Mouse (Mus musculus) small intestine, adult 2 months (tissue): ENCODE results near the gene Lsamp. TPM values are rescaled to one million over a fixed set of nuclear protein-coding genes. Genes with fewer than 3 reads are reported as not detected.

Experiments used
- H3K27ac ChIP-seq: fragments of 200-500 bp; 2 replicates; pipeline ENCODE4 v1.5.1; 2012; ENCODE audit warnings: low read depth, low read length, control low read depth, inconsistent platforms; ENCODE audit not compliant: insufficient read depth
- H3K27me3 ChIP-seq: fragments of 200-500 bp; 2 replicates; pipeline ENCODE4 v1.6.1; 2012; ENCODE audit warnings: mild to moderate bottlenecking, moderate library complexity, low read length, inconsistent platforms; ENCODE audit not compliant: control insufficient read depth, insufficient read depth
- H3K36me3 ChIP-seq: fragments of 200-500 bp; 2 replicates; pipeline ENCODE4 v1.6.1; 2012; ENCODE audit warnings: mild to moderate bottlenecking, low read length, control low read depth, inconsistent platforms; ENCODE audit not compliant: control insufficient read depth, insufficient read depth
- H3K4me1 ChIP-seq: fragments of 200-500 bp; 2 replicates; pipeline ENCODE4 v1.6.1; 2012; ENCODE audit warnings: low read length, inconsistent platforms, mixed read lengths; ENCODE audit not compliant: control insufficient read depth, insufficient read depth, insufficient read length
- H3K4me3 ChIP-seq: fragments of 200-500 bp; 2 replicates; pipeline ENCODE4 v1.5.1; 2012; ENCODE audit warnings: low read depth, mild to moderate bottlenecking, control low read depth, inconsistent platforms, low read length, moderate library complexity
- CTCF ChIP-seq: fragments of 200-500 bp; IDR thresholded peaks from 2 replicates; pipeline ENCODE4 v1.5.1; 2012; ENCODE audit warnings: low read depth, mild to moderate bottlenecking, control low read depth, inconsistent platforms, low read length, moderate library complexity, mixed read lengths; ENCODE audit not compliant: insufficient replicate concordance, insufficient read length; ENCODE audit errors: extremely low read depth
- POLR2A ChIP-seq: fragments of 200-500 bp; IDR thresholded peaks from 2 replicates; pipeline ENCODE4 v1.6.1; 2012; ENCODE audit warnings: low read depth, mild to moderate bottlenecking, control low read depth, inconsistent platforms, low read length, moderate library complexity
- WGBS: fragments of 180-500 bp; shearing (Covaris S2); methylation state at CpG from one replicate; pipeline ENCODE4 v1.1.7; 2018; 5-methylcytosine and 5-hydroxymethylcytosine counted together
- polyA plus RNA-seq: library from polyadenylated mRNA; depleted of rRNA; stranded (reverse); fragments of >200 nt; gene quantifications from 2 replicates; pipeline ENCODE4 v1.2.3, GENCODE M21; 2012

Lsamp gene
- polyA plus RNA-seq, 1 experiment, result 0.08 TPM

DNA sequence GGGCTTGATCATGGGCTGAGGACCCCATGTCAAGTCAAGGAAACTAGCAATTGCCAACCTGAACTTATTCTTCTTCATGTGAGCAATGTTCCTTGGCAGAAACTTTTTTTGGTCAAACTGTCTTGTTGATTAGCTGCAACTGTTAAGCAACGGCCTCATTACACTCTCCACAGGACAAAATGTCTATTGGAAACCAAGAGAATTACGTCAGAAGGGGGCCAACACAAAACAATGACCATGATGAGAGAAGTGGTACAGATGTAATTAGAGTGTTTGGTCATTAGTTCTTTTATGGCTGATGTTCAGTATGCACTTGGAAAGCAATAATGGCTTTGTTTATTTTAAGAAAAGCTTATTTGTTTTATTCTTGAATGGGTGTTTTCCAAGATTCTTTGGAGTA, 989.9 kb downstream of the Lsamp start:
- TF ChIP-seq CTCF, result no peak
- no peaks in the 10 kb centered on the region for H3K27me3 ChIP-seq
- H3K4me1 ChIP-seq, result no peaks in the 10 kb centered on the region
- no peaks in the 10 kb centered on the region for H3K36me3 ChIP-seq
- WGBS, result 57% methylated on average over 2 of the region's 2 CpGs
- H3K27ac ChIP-seq, result no peak overlapping the region
- no peak overlapping the region for H3K4me3 ChIP-seq

DNA sequence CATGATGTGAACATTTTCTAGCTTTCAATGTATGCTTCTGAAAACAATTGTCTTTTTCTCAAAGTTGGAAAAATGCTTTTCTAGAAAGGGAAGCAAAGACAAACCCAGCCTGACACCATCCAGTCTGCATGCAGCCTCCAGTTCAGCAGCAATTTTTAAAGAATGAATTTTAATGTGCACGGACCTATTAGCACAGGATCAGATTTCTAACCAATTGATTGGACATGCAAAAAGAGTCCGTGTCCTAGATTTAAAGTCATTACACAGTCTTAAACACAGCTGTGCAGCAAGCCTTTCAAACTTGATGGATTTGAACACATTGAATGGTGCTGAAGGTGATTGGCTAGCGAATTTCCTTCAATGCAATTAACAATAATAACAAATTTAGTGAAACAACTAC, 998.9 kb downstream of the Lsamp start:
- TF ChIP-seq CTCF (no peak), POLR2A (no peak)
- Histone ChIP-seq H3K36me3 (no peaks in the 10 kb centered on the region), H3K27ac (no peak overlapping the region), H3K27me3 (no peaks in the 10 kb centered on the region), H3K4me1 (no peaks in the 10 kb centered on the region), H3K4me3 (no peak overlapping the region)
- 52% methylated on average over 3 of the region's 3 CpGs for whole genome bisulfite sequencing

DNA sequence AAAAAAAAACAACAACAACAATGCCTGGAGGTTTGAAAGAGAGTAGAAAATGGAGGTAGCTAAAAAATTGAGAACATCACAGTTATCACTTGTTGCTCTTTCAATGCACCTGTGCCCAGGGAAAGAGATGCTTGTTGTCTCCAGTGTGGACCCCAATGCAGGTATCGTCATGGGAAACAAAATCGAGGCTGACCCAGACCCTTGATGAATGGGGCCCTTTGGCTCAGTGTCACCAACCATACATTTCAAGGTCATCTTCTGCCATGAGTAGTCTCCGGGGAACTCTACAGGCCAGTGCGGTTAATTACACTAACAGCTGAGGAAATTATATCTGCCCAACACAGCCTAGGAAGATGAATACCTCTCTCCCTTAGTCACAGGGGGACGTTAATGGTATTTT, 1023.4 kb downstream of the Lsamp start:
- TF ChIP-seq POLR2A (no peak), CTCF (no peak)
- 66% methylated on average over 5 of the region's 5 CpGs for WGBS

DNA sequence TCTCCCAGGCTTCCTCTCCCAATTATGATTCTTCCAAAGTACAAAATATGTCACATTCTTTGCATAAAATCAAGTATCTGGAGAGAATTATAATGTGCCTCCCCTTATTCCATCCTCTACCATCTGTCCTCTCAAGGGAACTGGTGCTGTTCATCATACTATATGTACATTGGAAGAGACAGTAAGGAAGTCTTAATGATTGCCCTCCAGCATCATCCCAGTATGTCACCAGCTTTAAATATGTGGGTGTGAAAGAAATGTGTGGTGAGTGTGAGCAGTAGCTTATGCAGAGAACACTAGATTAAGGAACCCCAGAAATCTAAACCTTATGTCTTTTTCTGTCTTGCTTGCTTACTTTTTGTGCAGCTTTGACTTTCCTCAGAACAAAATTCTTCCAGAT, 1050.6 kb downstream of the Lsamp start:
- Histone ChIP-seq H3K27me3 (no peaks in the 10 kb centered on the region), H3K27ac (no peak overlapping the region), H3K4me1 (no peaks in the 10 kb centered on the region), H3K36me3 (no peaks in the 10 kb centered on the region), H3K4me3 (no peak overlapping the region)
- TF ChIP-seq CTCF (no peak), POLR2A (no peak)

More for the DNA sequence above, 1023.4 kb downstream of the Lsamp start:
- Histone ChIP-seq H3K4me3 (no peak overlapping the region), H3K27ac (no peak overlapping the region), H3K36me3 (no peaks in the 10 kb centered on the region), H3K27me3 (no peaks in the 10 kb centered on the region), H3K4me1 (no peaks in the 10 kb centered on the region)

DNA sequence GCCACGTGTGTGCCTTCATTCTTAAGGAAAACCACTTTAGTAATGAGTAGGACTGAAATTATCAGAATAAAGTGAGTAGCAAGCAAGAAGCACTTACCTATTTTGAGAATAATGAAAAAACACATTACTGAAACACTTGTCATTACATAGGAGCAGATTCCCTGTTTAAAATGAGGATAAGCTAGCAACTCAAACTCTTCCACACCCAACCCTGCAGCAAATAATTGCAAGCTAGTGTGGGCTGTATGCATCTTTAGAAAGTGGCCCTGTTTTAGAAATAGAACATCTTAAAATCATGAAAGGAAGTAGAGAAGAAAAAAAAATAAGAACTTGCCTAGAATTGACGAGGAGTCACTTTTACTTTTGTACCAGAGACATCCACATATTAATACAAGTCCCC, 1057.5 kb downstream of the Lsamp start:
- H3K36me3 ChIP-seq, result no peaks in the 10 kb centered on the region
- H3K4me3 ChIP-seq, result no peak overlapping the region
- WGBS, result 62% methylated on average over 2 of the region's 2 CpGs
- H3K27ac ChIP-seq, result no peak overlapping the region
- H3K27me3 ChIP-seq, result no peaks in the 10 kb centered on the region
- no peak for TF ChIP-seq CTCF
- TF ChIP-seq POLR2A, result no peak
- H3K4me1 ChIP-seq, result no peaks in the 10 kb centered on the region

DNA sequence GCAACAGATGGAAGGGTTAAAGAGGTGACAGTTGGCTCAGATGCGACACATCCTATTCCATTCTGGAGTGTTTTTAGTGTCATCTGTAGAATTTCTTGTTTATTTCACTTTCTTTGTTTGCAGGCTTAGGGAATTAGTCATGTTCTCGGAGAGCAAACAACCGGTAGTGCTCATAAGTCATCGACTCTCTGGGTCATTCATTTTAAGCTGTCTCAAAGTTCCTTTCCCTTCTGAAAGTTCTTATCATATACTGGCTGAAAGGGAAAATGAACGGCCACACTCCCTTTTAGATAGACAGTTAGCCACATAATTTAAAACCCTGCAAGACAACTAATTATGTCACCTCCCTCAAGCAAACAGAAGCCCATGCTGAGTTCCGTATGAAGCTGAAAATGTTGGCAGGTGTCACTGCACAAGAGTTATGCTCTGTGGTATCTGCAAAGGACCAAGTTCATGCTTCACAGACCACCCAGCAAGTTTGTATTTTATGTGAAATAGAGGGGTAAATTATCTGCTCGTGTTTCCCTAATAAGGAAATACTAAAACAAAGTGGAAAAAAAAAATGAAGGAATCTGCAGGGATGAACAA, 1079.2 kb downstream of the Lsamp start:
- Histone ChIP-seq H3K4me1 (no peaks in the 10 kb centered on the region), H3K4me3 (no peak overlapping the region), H3K36me3 (no peaks in the 10 kb centered on the region), H3K27me3 (no peaks in the 10 kb centered on the region), H3K27ac (no peak overlapping the region)
- TF ChIP-seq CTCF (no peak), POLR2A (no peak)
- WGBS, result 25% methylated on average over 7 of the region's 7 CpGs

DNA sequence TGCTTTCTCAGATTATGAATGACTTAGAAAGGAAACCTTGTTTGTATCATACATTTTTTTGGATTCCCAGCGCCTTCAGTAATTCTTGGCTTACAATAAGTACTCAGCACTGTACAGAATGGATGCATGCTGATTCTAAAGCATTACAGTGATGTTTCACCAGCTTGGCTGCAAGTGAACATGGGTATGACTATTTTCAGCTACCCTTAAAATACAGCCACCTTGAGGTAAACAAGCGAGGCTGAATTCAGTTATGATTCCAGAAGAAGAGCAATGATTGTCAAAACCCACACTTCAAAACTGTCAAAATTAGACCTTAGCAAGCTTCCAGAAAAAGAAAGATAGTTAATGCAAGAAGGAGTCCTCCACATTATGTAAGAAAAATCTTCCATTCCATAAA, 1089.3 kb downstream of the Lsamp start:
- H3K36me3 ChIP-seq, result no peaks in the 10 kb centered on the region
- H3K4me1 ChIP-seq, result no peaks in the 10 kb centered on the region
- WGBS, result 88% methylated on average over 2 of the region's 2 CpGs
- no peak overlapping the region for H3K4me3 ChIP-seq
- H3K27me3 ChIP-seq, result no peaks in the 10 kb centered on the region
- TF ChIP-seq CTCF (no peak), POLR2A (no peak)
- H3K27ac ChIP-seq, result no peak overlapping the region

DNA sequence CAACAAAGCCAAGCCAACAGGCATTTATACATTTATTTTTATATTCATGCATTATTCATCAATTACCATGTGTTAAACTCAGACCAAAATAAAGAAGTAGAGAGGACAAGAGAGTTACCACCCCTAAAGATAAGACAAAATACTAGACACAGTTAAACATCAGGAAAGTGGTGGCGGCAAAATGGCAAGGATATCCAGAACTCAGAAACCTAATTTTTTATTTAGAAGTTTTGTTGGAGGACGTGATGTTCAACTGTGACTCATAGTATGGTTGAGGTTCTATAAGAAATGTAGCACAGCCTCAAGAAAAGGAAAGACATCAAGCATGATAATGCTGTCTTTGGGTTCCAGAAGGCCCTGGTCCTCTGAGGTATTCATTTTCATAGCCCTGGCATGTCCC, 1104.5 kb downstream of the Lsamp start:
- TF ChIP-seq CTCF (no peak), POLR2A (no peak)
- Histone ChIP-seq H3K27me3 (no peaks in the 10 kb centered on the region), H3K27ac (no peak overlapping the region), H3K4me1 (no peaks in the 10 kb centered on the region), H3K4me3 (no peak overlapping the region), H3K36me3 (no peaks in the 10 kb centered on the region)
- WGBS, result 84% methylated on average over 2 of the region's 2 CpGs
